Mouse (Mus musculus): Measurements from ENCODE around the gene Tmem53.

Tmem53 gene

DNA sequence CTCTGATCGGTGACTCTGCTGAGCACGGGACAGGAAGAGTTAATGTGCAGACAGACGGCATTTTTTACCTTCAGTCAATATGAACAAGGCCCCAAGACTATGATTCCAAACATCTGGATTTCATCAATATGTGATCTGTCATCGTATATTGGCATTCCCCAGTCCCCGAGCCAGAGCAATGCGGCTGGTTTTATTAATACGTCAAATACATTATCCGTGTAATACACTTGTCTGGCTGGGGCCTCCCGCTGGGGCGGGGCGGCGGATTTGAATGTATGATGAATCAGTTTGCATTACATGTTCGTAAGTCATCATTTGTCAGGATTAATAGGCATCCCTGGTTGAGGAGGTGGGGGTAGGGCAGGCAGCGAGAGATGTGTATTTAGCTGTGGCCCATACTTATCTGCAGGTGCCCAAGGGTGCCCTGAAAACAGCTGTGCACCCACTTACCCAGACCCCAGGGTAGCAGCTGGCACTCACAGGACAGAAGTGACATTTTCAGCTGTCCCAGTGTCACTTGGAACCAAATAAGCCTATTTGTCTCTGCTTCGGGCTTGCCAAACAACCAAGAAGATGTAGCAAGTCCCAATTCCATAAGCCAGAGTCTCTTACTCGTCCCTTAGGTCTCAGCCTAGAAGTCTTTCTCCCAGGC is 63.2 kb downstream of the Tmem53 start:
- no peak for DNase-seq (ENCODE audit: low spot score)

DNA sequence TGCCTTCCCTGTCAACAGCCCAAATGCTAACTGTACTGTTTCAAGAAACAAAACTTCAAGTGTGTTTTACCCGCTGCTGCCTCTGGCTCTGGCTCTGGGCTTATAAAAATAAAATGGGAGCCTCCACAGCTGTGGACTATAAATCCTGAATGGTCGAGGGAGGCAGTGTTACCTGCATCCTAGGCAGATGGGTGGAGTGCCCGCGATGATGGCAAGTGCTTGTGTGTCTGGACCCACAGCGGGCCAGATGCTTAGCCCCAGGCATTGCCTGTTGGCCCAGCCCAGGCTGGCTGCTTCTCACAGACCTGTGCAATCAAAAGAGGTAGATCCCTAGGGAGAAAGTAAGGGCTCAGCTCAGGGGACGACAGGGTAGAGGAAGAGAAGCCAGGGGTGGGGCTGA is 65.0 kb downstream of the Tmem53 start:
- DNase-seq (ENCODE audit: low spot score), result no peak

DNA sequence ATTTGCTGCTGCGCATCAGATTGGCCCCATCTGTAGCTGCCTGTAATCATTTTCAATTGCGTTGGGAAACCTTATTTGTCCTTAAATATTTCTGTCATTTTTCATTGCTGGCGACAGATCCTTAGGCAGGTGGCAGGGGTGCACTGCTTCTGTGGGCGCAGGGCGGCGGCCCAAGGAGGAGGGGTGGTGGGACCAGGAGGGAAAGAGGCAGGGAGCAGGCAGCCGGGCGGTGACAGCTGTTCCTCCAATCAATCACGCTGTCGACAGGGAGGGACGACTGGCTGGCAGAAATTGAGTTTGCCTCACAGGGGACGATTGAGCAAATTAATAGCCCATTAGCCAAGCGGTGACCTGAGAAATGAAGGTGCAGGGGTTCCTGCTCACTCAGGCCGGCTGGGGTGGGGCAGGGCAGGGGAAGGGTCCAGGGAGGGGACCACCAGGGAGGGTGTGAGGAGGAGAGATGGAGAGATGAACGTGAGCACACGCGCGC is 66.0 kb downstream of the Tmem53 start:
- no peak for DNase-seq (ENCODE audit: low spot score)

Measured in ovary, postnatal 14 days (tissue).